In the genomic region with DNA sequence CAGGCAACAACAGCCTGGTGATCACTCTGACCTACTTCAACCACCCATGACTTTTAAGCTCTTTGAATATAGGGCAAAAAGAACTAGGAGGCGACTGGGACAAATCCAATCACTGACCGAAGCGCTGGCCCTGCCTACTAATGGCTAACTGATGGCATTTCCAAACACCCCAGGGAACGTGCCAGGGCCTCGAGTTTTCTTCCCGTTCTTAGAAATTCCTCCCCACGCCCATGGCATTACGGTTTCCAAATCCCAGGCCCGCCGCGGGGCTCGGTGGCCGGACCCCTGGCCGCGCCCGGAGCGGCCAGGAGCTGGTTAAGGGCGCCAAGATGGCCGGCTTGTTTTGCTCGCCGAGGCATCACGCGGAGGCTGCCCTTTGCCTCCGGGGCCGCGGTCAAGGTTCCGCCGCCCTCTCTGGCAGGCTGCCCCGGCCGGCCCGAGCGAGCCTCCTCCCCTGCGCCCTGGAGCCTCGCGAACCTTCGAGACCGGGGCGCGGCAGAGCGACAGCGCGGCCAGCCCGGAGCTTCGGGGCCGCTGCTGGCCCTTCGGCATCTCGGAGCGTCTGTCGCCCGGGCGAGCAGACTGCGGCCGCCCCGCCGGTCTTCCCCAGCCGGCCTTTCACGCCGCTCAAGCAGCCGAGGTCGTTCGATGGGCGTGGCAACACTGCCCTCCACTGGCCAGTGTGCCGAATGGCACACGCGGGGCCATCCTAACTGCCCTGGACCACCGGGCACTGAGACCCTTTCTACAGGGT, we compare ENCODE assay signal across 8 mouse cellular contexts. TPM values are rescaled to one million over a fixed set of nuclear protein-coding genes. Genes with fewer than 3 reads are reported as not detected.
DNase-seq lines count a peak whose midpoint lies in the region; ATAC-seq and TF ChIP-seq lines count a peak whose summit lies in the region.

No protein-coding gene starts in this region.

- peak; percentile 94 for DNase-seq in G1E (ENCODE audit: low spot score)
- DNase-seq in cerebellum, adult 18-20 months = peak; percentile 72 to 90
- DNase-seq in forebrain, postnatal 0 days = peak; percentile 91
- peak; percentile 75 to 77 for DNase-seq in layer of hippocampus, postnatal 14 days (ENCODE audit: low spot score in 2 of 2)
- peak; percentile 89 for DNase-seq in lung, postnatal 25 days (ENCODE audit: low spot score)
- peak; percentile 70 for DNase-seq in retina, adult 2 months (ENCODE audit: low read depth, low spot score)
- DNase-seq in thymus, postnatal 36 days = peak; percentile 77 to 79

- H3K4me3 ChIP-seq in G1E (ENCODE audit: low read depth, low read length) = peak overlapping the region; percentile 76
- H3K4me3 ChIP-seq in forebrain, postnatal 0 days (ENCODE audit: low read depth, low read length) = peak overlapping the region; percentile 76

- peaks cover 48% of the 10 kb centered on the region for H3K4me1 ChIP-seq in G1E (ENCODE audit: insufficient read depth, low read depth, low read length)
- peaks cover 12% of the 10 kb centered on the region for H3K4me1 ChIP-seq in forebrain, postnatal 0 days (ENCODE audit: insufficient read depth)

- H3K36me3 ChIP-seq in G1E (replicated peaks) = peaks cover 27% of the 10 kb centered on the region
- no peaks in the 10 kb centered on the region for H3K36me3 ChIP-seq in forebrain, postnatal 0 days (ENCODE audit: insufficient read depth)

- H3K4me2 ChIP-seq in forebrain, postnatal 0 days (ENCODE audit: low read depth) = peak overlapping the region; percentile 92

- ATAC-seq in G1E (ENCODE audit: extremely low read depth, insufficient number of reproducible peaks, low FRiP score, poor library complexity, severe bottlenecking) = peak; percentile 66
- peak; percentile 91 for ATAC-seq in forebrain, postnatal 0 days
- ATAC-seq in hematopoietic stem cell, adult 5-6 weeks (replicated peaks in 1 of 2; ENCODE audit: insufficient read depth in 1 of 2, low FRiP score in 2 of 2, low TSS enrichment in 1 of 2, low read depth in 1 of 2, poor library complexity in 2 of 2, severe bottlenecking in 2 of 2) = peak; percentile 71 to 82

- peak overlapping the region; percentile 90 for H3K9ac ChIP-seq in forebrain, postnatal 0 days

- 2% methylated on average over 66 of the region's 66 CpGs for WGBS in forebrain, postnatal 0 days

- peaks cover 14% of the 10 kb centered on the region for H3K27me3 ChIP-seq in G1E (ENCODE audit: insufficient read depth, low read length)
- H3K27me3 ChIP-seq in forebrain, postnatal 0 days (ENCODE audit: insufficient read depth, low read length) = no peaks in the 10 kb centered on the region

- TF ChIP-seq CTCF in G1E (IDR thresholded peaks at IDR 0.05; ENCODE audit: low read depth, low read length) = peak; percentile 97
- TF ChIP-seq CTCF in forebrain, postnatal 0 days (IDR thresholded peaks at IDR 0.05; ENCODE audit: low read depth) = peak; percentile 98

- H3K9me3 ChIP-seq in G1E (replicated peaks) = no peaks in the 10 kb centered on the region
- H3K9me3 ChIP-seq in forebrain, postnatal 0 days (ENCODE audit: low read length) = no peaks in the 10 kb centered on the region

- H3K27ac ChIP-seq in forebrain, postnatal 0 days (ENCODE audit: low read depth, low read length) = peak overlapping the region; percentile 89

RNA-seq across cellular contexts. Expression of a gene that starts 19.6 kb away (rescaled TPM):
- 281 and 283 TPM in 2 replicates for total RNA-seq in G1E (2014; fragmentation: Nextera tagmentation)
- total RNA-seq in G1E (2017) = 31.4 and 40.3 TPM in 2 replicates
- polyA plus RNA-seq in G1E (2012) = 357 and 385 TPM in 2 replicates
- total RNA-seq in forebrain, postnatal 0 days (2014; rRNA removed) = 15.3 and 24.1 TPM in 2 replicates
- polyA plus RNA-seq in forebrain, postnatal 0 days (2015; fragmentation: Nextera tagmentation; extraction: Ambion mirVana) = 37.0 and 43.8 TPM in 2 replicates
- total RNA-seq in hematopoietic stem cell, adult 5-6 weeks (2017) = 17.7 and 19.0 TPM in 2 replicates
- total RNA-seq in layer of hippocampus, postnatal 14 days (2021) = 10 to 100 TPM; 48.3 to 50.3 TPM

Comparison
In these comparisons a context has a peak if more than half of its experiments do, and no peak if none do; other contexts are left out.
1. Peak in every context shown above with its lines: DNase-seq, ATAC-seq, H3K4me3 ChIP-seq and H3K27ac ChIP-seq.